Mouse (Mus musculus) liver, adult (tissue): ENCODE data around the gene Iscu.

Experiments
- GATA4 ChIP-seq: IDR thresholded peaks from 2 replicates; pipeline ENCODE4 v1.6.1; 2014; ENCODE audit warnings: mild to moderate bottlenecking, low read length; ENCODE audit not compliant: insufficient replicate concordance

Iscu gene

DNA sequence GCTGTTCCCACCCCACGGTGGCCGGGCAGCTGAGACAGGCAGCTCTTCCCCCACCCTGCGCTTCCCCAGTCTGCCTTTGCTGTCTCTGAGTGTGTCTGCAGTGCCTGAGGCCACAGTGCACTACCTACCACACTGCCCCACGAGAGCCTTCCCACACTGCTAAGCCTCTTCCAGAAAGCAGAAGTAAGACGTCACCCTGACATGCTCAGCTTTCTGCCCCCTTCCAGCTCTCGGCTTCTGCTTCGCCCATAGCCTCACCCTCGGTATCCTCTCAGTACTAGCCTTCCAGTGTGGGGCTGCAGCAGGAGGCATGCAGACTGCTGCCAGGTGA lies 4.3 kb downstream of the Iscu start:
- no peak for TF ChIP-seq GATA4

DNA sequence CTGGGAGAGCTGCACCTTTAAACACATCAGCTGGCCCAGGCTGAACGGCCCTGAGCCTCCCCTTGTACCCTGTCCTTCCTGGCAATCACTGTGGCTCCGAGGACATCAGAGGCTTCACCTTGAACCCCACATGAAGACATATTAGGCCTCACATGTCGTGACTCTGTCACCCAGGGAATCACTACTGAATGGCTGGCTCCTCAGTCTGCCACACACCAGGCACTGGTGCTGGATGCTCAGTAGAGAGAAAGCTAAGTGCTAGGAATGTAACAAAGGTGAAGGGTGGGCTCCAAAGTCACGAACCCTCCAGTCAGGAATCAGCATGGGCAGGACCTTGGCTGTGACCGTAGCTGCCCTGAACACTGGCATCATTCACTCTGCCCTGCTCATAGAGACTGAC lies 7.0 kb downstream of the Iscu start:
- TF ChIP-seq GATA4, result no peak

DNA sequence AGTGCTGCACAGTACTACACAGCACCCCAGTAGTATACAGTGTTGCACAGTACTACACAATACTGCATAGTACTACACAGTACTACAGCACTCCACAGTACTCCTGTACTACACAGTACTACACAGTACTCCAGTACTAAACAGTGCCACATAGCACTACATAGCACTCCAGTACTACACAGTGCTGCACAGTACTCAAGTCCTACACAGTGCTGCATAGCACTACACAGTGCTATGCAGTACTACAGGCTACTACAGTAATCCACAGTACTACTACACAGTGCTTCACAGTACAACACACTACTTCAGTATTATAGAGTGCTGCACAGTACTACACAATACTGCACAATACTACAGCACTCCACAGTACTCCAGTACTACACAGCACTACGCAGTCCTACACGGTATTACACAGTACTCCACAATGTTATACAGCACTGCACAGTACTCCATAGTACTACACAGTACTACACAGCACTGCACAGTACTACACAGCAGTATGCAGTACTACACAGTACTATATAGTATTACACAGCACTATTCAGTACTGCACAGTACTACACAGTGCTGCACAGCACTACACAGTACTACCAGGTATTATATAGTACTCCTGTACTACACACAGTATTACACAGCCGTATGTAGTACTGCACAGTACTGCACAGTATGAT lies 7.7 kb downstream of the Iscu start:
- no peak for TF ChIP-seq GATA4

DNA sequence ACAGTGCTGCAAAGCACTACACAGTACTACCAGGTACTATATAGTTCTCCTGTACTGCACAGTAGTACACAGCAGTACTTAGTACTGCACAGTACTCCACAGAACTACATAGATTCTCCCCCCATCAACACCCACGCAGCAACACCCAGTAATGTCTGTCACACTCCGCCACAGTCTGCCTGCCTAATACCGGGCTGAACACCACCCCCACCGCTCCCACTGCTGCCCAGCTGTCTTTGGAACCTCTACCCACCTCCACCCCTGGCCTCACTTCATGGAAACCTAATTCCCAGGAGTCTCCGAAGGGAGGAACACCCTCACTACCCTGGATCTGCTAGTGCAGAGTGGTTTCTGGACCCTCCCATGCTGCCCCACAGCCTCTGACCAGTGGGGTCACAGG lies 8.2 kb downstream of the Iscu start:
- no peak for TF ChIP-seq GATA4

DNA sequence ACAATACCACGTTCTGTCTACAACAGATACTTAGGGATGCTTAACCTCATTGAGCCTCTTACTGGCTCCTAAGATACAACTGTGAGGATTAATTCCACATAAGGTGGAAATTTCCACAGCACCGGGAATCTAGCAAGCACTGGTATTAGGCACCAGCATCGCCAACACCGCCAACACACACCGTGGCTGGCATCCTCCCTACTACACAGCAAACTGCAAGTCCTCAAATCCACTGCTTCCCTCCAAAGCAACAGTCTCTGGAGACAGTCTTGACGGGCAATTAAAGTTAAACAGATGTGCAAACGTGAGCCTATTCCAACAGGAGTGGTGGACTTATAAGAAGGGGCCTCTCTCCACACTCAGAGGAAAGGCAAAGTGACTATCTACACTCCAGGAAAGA lies 8.7 kb downstream of the Iscu start:
- no peak for TF ChIP-seq GATA4

DNA sequence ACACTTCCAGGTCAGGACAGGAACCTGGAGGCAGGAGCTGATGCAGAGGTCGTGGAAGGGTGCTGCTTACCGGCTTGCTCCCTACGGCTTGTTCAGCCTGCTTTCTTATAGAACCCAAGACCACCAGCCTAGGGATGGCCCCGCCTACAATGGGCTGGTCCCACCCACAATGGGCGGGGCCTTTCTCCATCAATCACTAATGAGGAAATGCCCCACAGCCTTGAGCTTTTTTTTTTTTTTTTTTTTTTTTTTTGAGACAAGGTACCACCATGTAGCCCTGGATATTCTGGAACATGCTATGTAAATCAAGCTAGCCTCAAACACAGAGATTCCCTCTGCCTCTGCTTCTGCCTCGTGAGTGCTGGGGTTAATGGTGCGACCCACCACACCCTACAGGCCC lies 9.3 kb downstream of the Iscu start:
- TF ChIP-seq GATA4, result no peak

DNA sequence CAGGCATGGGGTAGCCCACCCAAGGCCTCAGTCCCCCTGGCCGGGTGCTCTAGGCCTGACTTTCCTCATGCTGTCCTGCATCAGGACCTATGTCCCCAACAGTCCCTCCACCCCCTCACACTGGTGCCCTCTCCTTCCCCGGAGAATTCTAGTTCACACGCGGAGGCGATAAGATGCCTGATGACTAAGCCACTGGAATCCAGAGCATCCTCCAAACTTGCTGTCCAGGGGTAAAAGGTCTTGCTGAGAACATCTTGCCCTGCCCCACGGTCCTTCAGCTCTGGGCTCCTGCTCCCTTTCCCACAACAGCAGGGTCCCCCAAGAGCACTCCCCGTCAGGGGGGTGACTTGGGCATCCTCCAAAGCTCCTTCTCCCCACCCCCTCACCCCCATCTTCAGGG lies 10.1 kb downstream of the Iscu start:
- no peak for TF ChIP-seq GATA4

DNA sequence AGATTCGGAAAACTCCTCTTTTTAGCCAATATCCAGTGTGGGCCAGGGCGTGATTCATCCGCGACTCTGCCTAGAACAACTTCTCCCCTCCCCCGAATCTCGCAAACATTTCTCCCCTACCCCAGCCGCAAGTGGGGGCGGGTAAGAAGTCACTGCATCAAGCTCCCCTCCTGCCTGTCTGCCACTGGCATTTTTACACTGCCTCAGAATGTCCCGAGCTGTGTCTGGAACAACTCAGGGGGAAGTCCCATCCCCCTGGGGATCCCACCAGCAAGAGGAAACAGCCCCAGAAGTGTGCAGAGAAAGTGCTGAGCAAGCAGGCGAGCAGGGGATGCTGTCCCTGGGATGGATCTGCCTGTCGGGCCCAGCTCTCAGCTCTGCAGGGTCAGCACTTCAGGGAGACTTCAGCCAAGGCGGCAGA lies 11.0 kb downstream of the Iscu start:
- TF ChIP-seq GATA4, result no peak

DNA sequence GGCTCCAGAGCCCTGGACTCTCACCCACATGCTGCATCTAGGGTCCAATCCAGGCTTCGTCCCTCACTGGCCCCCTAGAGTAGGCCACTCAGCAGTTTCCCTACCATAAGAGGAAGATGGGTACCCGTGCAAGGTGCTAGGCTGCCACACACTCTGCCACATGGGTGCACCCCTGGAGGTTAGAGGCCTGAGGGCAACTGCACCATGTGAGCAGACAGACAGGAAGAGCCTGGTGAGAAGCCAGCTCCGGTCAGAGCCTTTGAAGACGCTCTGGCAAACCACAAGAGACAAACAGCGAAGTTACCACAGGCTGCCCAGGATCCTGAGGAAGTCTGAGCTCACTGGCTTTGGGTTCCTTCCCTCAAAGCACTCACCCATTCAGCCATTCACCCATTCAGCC lies 14.4 kb downstream of the Iscu start:
- no peak for TF ChIP-seq GATA4

DNA sequence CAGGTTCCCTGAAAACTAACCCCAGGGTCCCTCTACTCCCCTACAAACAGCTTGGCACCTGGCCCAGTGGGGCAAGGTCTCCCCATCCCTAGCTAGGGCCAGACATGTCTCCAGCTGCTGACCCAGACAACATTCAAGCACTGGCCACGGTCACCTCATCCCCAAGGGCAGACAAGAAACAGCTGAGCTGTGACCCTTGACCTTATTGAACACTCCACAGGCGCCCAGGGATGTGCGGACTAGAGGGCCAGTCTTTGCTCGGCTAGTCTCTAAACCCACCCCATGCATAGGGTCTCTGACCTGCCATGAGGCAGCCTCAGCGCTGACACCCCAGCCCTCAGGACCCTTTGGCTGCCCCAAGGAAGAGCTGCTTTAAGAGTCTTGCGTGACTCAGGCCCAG lies 16.1 kb downstream of the Iscu start:
- no peak for TF ChIP-seq GATA4

DNA sequence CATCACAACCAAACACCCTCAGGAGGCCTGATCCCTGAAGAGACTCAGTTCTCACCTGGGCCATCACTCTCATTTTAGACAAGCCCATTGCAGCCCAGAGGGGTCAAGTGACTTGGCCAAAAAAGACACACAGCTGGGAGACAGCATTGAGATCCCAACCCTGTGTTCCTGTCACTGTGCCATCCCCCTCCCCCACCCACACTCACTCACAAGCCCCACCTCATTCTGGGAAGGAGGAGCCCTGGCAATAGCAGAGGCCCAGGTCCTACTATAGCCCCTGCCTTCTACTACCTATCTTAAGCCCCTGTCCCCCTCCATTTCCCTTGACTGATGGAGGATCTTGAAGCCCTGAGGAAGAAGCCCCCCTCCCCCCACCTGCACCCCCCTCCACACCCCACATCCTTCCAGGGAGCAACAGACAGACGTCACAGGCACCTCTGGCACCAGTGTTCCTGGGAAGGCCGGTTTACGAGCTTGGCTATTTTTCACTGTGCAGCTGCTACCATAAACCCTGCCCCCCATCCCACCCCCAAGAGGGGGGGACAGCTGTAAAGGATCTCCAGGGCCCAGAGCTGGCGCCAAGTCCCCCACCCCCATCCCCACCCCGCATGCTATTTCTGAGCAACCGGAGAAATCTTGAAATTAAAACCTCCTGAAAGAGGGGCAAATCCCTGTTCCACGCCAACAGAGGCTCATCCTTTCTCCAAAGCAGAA lies 16.7 kb downstream of the Iscu start:
- no peak for TF ChIP-seq GATA4

DNA sequence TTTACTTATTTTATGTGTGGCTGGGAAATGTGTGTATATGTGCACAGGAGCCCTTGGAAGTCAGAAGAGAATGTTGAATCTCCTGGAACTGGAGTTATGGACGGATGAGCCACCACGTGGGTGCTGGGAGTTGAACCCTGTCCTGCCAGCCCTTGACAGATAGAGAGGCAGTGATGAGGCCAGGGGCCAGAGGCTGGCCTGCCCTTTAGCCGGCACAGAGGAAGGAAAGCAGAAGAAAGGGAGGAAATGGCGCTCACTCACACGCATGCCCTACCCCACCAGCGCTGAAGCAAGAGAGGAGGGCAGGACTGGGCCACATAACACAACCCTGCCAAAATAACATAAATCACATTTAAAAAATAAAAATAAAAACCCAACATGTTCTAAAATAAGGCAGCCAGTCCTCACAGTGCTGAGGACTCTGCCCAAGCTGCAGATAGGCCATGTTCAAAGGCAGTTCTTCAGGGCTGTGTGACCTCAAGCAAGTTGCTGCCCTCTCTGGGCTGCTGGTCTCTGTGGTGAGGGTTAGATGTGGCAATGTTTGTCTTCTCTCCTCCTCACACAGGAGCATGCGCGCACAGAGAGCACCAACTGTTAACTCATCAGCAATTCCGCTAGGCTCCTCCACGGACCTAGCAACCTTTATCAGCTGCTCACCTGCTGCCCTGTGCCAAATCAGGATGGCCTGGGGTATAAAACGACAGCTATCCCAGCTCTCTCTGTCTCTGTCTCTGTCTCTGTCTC lies 18.1 kb downstream of the Iscu start:
- no peak for TF ChIP-seq GATA4

DNA sequence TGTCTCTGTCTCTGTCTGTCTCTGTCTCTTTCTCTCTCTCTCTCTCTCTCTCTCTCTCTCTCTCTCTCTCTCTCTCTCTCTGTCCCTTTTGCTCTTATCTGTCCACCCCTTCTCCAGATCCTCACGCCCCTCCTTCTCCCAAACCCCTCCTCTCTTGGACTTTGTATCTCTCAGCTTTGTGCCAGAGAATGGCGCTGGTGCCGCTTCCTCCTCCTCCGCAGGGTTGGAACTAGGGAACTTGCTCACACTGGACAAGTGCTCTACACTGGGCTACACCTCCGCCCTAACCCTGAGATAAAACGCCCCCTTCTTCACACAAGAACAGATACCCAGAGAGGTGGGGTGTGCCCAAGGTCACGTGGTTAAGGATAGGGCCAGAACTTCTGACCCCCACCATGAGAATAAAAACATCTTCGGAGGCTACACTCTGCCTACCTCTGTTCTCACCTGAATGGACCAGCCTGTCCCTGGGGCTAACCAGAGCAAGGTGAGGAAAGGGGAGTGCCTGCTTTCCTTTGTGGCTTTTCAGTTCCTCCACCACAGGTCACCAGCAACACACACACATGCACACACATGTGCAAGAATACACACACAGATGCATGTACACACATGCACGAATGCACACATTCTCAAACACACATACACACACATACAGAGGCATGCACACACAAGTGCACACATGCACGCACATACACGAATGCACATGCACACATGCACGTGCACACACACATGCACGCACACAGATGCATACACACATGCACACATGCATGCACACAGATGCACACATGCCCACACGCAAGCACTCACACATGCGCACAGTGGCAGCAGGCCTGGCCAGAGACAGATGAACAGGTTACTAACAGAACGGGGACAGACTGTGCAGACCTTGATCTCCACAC lies 18.9 kb downstream of the Iscu start:
- peak; percentile 79 for TF ChIP-seq GATA4

DNA sequence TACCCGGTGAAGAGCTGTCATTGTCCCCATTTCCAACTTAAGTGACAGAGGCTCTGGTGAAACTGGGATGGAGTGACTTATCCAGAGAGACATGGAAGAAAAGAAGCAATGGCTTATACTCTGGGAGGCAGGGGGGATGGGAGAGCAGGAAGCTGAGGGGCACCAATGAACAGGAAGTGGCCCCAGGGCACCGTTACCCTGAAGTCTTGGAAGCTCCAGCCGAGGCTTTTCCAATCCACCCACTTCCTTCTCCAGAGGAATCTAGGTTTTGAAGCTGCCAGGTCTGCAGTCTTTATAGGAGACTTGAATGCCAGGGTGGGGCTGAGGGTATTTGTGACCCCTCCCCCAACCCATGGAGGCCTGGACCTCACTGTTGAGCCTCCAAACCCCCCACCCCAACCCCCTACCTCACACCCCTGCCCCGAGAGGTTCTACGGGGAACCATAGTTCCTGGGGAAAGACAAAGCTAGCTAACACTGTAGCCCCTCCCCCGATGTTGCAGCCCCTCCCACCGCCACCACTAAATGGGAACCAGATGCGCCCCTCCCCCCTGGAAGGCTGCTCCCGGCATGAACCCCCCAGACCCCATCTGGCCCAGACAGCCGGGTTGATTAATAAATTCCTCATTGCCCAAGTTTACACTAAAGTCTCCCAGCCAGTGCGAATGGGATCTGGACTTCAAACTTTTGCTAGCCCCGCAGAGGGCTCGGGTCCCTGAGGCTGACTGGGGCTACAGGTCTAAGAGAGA lies 24.0 kb downstream of the Iscu start:
- TF ChIP-seq GATA4, result no peak
